Mouse (Mus musculus): ENCODE measurements around the gene Npas1. TPM values are rescaled to one million over a fixed set of nuclear protein-coding genes. Genes with fewer than 3 reads are reported as not detected.
A peak's percentile ranks its signal among the peaks of the same experiment; 100 is the strongest.

The Npas1 gene
- 1.2 and 1.7 TPM in 2 replicates for polyA plus RNA-seq (2016; fragmentation: Nextera tagmentation; extraction: Ambion mirVana)

GRCm38 (mm10) chr7:16477628-16478027 is at the start of gene Npas1:
TSS of gene Npas1 (minus strand) at chr7:16477728.
- Histone ChIP-seq H3K36me3 (no peaks in the 10 kb centered on the region), H3K27ac (no peak within 1 kb of the TSS), H3K4me1 (peaks cover 20% of the 10 kb centered on the region), H3K9me3 (replicated peaks) (no peaks in the 10 kb centered on the region), H3K9ac (0 out of 2 replicates have a peak within 1 kb of the TSS, but pooled peaks have one; percentile 38), H3K4me3 (peak within 1 kb of the TSS; percentile 35), H3K27me3 (peaks cover 64% of the 10 kb centered on the region), H3K4me2 (replicated peaks) (peak within 1 kb of the TSS; percentile 57)
- no peak for ATAC-seq (ENCODE audit: low FRiP score)
- 86% methylated on average over 8 of the region's 8 CpGs for WGBS

- Histone ChIP-seq H3K4me2 (replicated peaks) (no peak overlapping the region), H3K9ac (no peak overlapping the region), H3K4me1 (no peaks in the 10 kb centered on the region), H3K4me3 (no peak overlapping the region), H3K36me3 (peaks cover 11% of the 10 kb centered on the region), H3K27ac (no peak overlapping the region), H3K9me3 (replicated peaks) (no peaks in the 10 kb centered on the region), H3K27me3 (no peaks in the 10 kb centered on the region)
- 94% methylated on average over 2 of the region's 2 CpGs for WGBS
- no peak for ATAC-seq (ENCODE audit: low FRiP score)
Measured at GRCm38 (mm10) chr7:16525995-16526394, 48.5 kb upstream of the Npas1 start.

GRCm38 (mm10) chr7:16525448-16525847 is 47.9 kb upstream of the Npas1 start:
- Histone ChIP-seq H3K27me3 (no peaks in the 10 kb centered on the region), H3K4me1 (no peaks in the 10 kb centered on the region), H3K27ac (no peak overlapping the region), H3K4me2 (replicated peaks) (no peak overlapping the region), H3K9ac (no peak overlapping the region), H3K9me3 (replicated peaks) (no peaks in the 10 kb centered on the region), H3K4me3 (no peak overlapping the region), H3K36me3 (peaks cover 11% of the 10 kb centered on the region)
- WGBS = 87% methylated on average over 3 of the region's 3 CpGs
- no peak for ATAC-seq (ENCODE audit: low FRiP score)

DNA sequence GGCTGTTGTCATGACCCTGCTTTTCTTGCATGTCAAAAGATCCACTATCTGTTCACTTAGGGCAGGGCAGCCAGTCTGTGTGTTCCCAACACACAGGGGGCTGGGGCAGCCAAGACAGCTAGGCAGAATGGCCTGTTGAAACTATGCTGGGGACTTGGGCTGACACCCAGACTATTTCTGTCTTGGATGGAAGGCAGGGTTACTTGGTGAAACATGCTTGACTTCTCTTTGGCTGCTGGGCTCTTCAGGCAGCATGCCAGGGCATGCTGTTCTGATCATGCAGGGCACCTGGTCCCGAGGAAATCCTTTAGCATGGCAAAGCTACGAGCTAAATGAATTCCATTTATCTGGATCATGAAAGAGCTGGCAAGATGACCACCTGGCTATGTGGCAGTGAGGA is 46.8 kb upstream of the Npas1 start:
- H3K27me3 ChIP-seq = no peaks in the 10 kb centered on the region
- H3K4me1 ChIP-seq = no peaks in the 10 kb centered on the region
- no peak for ATAC-seq (ENCODE audit: low FRiP score)
- H3K4me3 ChIP-seq = no peak overlapping the region
- H3K27ac ChIP-seq = no peak overlapping the region
- H3K9ac ChIP-seq = no peak overlapping the region
- peaks cover 9% of the 10 kb centered on the region for H3K36me3 ChIP-seq
- WGBS = 90% methylated on average over 2 of the region's 2 CpGs
- no peaks in the 10 kb centered on the region for H3K9me3 ChIP-seq (replicated peaks)
- no peak overlapping the region for H3K4me2 ChIP-seq (replicated peaks)

GRCm38 (mm10) chr7:16519310-16519709 is 41.8 kb upstream of the Npas1 start:
- Histone ChIP-seq H3K4me1 (no peaks in the 10 kb centered on the region), H3K27me3 (no peaks in the 10 kb centered on the region), H3K36me3 (peaks cover 17% of the 10 kb centered on the region), H3K4me3 (no peak overlapping the region), H3K27ac (no peak overlapping the region), H3K9ac (no peak overlapping the region), H3K4me2 (replicated peaks) (no peak overlapping the region), H3K9me3 (replicated peaks) (no peaks in the 10 kb centered on the region)
- no peak for ATAC-seq (ENCODE audit: low FRiP score)
- WGBS = 99% methylated on average over 2 of the region's 2 CpGs

DNA sequence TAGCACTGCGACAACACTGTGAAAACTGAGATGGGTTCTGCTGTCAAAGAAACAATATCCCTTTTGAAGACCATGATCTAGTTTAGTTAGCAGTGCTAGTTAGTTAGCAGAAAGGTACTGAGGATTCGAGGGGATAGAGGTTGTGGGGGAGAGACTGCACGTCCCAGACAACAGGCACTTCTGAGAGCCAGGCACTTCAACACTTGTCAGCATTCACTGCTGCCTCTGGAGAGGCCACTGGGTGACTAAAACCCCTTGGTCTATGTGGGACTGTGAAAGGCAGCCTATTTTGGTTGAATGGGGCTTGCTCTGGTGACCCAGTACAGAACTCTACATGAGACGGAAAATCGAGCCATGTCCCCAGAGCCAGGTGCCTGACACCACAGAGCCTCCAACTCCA is 39.7 kb upstream of the Npas1 start:
- Histone ChIP-seq H3K4me2 (replicated peaks) (no peak overlapping the region), H3K36me3 (peaks cover 19% of the 10 kb centered on the region), H3K4me3 (no peak overlapping the region), H3K27ac (no peak overlapping the region), H3K27me3 (no peaks in the 10 kb centered on the region), H3K4me1 (no peaks in the 10 kb centered on the region), H3K9ac (no peak overlapping the region), H3K9me3 (replicated peaks) (no peaks in the 10 kb centered on the region)
- WGBS = 94% methylated on average over 5 of the region's 5 CpGs
- no peak for ATAC-seq (ENCODE audit: low FRiP score)

- Histone ChIP-seq H3K4me3 (no peak overlapping the region), H3K27me3 (no peaks in the 10 kb centered on the region), H3K9me3 (replicated peaks) (no peaks in the 10 kb centered on the region), H3K4me2 (replicated peaks) (no peak overlapping the region), H3K36me3 (peaks cover 76% of the 10 kb centered on the region), H3K9ac (no peak overlapping the region), H3K27ac (no peak overlapping the region), H3K4me1 (no peaks in the 10 kb centered on the region)
- no peak for ATAC-seq (ENCODE audit: low FRiP score)
- 31% methylated on average over 3 of the region's 3 CpGs for WGBS
Measured at GRCm38 (mm10) chr7:16507284-16507683, 29.8 kb upstream of the Npas1 start.

DNA sequence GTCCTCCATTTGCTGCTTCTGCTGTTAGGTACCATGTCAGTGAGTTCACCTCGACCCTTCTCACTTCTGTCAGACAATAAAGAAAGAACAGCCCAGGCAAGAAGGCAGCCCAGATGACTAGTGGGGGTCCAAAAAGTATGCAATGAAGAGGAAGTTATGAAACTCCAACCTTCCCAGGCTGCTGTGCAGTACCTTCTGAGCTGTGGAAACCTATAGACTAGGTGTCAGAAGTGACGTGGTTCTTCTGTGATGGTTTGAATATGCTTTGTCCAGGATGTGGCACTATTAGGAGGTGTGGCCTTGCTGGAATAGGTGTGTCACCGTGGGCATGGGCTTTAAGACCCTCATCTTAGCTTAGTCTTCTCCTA is 27.7 kb upstream of the Npas1 start:
- no peaks in the 10 kb centered on the region for H3K27me3 ChIP-seq
- no peak overlapping the region for H3K4me3 ChIP-seq
- H3K27ac ChIP-seq = no peak overlapping the region
- H3K4me1 ChIP-seq = no peaks in the 10 kb centered on the region
- 93% methylated on average over 3 of the region's 3 CpGs for WGBS
- H3K9ac ChIP-seq = no peak overlapping the region
- ATAC-seq (ENCODE audit: low FRiP score) = no peak
- H3K36me3 ChIP-seq = peaks cover 74% of the 10 kb centered on the region
- H3K9me3 ChIP-seq (replicated peaks) = no peaks in the 10 kb centered on the region
- no peak overlapping the region for H3K4me2 ChIP-seq (replicated peaks)

GRCm38 (mm10) chr7:16504573-16505225 is 27.2 kb upstream of the Npas1 start:
- no peak overlapping the region for H3K4me2 ChIP-seq (replicated peaks)
- no peak overlapping the region for H3K4me3 ChIP-seq
- no peak overlapping the region for H3K27ac ChIP-seq
- ATAC-seq (ENCODE audit: low FRiP score) = no peak
- H3K4me1 ChIP-seq = no peaks in the 10 kb centered on the region
- no peak overlapping the region for H3K9ac ChIP-seq
- peaks cover 73% of the 10 kb centered on the region for H3K36me3 ChIP-seq
- WGBS = 81% methylated on average over 2 of the region's 2 CpGs
- H3K27me3 ChIP-seq = no peaks in the 10 kb centered on the region
- no peaks in the 10 kb centered on the region for H3K9me3 ChIP-seq (replicated peaks)

DNA sequence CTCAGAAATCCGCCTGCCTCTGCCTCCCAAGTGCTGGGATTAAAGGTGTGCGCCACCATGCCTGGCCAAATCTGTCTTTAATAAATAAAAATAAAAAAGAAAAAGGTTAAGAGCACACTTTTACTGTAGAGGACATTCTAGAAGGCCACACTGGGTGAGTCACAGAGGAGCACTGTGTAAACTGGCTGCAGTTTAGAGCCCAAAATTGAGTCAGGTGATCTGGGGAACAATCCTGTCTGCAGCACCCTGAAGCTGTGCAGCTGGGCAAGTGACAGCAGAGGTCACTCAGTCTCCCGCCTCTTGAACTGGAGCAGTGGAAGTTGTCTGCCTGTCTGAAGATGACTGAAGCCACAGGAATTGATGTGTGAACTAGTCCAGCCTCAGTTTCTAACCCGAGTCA is 24.0 kb upstream of the Npas1 start:
- Histone ChIP-seq H3K4me2 (replicated peaks) (no peak overlapping the region), H3K9me3 (replicated peaks) (no peaks in the 10 kb centered on the region), H3K36me3 (peaks cover 83% of the 10 kb centered on the region), H3K9ac (no peak overlapping the region), H3K27me3 (no peaks in the 10 kb centered on the region), H3K27ac (no peak overlapping the region), H3K4me3 (no peak overlapping the region), H3K4me1 (no peaks in the 10 kb centered on the region)
- ATAC-seq (ENCODE audit: low FRiP score) = no peak
- 89% methylated on average over 4 of the region's 4 CpGs for WGBS

DNA sequence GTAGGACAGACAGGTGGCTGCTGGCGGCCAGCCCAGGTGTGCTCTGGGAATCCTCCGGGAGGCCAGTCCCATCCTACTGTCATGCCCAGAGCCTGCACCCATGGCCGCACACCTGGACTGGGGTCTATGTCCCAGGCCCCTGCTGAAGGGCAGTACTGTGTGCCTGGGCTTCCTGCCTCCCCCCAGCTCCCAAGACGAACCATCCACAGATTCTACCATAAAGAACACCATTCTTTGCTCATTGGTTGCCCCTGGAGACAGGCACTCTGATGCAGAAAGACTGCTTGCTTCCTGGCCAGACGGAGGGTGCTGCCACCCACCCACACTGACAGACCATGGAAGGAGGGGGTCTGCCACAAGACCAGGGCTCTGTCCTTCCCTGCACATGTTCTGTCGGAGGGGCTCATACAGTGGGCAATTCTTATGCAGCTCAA is 22.2 kb upstream of the Npas1 start:
- H3K9ac ChIP-seq = no peak overlapping the region
- H3K4me2 ChIP-seq (replicated peaks) = no peak overlapping the region
- WGBS = 67% methylated on average over 6 of the region's 6 CpGs
- H3K4me1 ChIP-seq = no peaks in the 10 kb centered on the region
- peaks cover 82% of the 10 kb centered on the region for H3K36me3 ChIP-seq
- H3K9me3 ChIP-seq (replicated peaks) = no peaks in the 10 kb centered on the region
- no peak overlapping the region for H3K4me3 ChIP-seq
- no peak overlapping the region for H3K27ac ChIP-seq
- H3K27me3 ChIP-seq = no peaks in the 10 kb centered on the region
- peak; percentile 43; the same call in 1 of the 2 replicates for ATAC-seq (ENCODE audit: low FRiP score)

DNA sequence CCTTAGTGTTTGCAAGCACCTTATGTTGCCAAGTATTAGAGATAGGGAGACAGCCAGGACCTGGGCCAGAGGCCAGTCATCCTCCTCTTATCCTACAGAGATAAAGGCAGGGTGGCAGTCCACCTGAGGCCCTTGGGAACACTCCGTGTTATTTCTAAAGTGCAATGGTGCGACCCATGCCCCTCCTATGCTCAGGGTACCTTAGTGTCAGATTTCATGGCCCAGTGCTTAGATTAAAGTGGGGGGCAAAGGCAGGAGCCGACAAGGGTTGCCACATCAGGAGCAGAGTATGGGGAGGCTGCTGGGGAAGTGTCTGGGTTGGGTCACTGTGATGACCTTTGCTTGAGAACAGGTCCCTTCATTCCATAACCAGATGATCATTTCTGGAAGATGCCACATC is 18.7 kb upstream of the Npas1 start:
- peaks cover 57% of the 10 kb centered on the region for H3K36me3 ChIP-seq
- H3K9me3 ChIP-seq (replicated peaks) = no peaks in the 10 kb centered on the region
- no peaks in the 10 kb centered on the region for H3K27me3 ChIP-seq
- ATAC-seq (ENCODE audit: low FRiP score) = no peak
- no peak overlapping the region for H3K27ac ChIP-seq
- 83% methylated on average over 3 of the region's 3 CpGs for WGBS
- H3K4me2 ChIP-seq (replicated peaks) = no peak overlapping the region
- no peak overlapping the region for H3K9ac ChIP-seq
- H3K4me1 ChIP-seq = no peaks in the 10 kb centered on the region
- no peak overlapping the region for H3K4me3 ChIP-seq

DNA sequence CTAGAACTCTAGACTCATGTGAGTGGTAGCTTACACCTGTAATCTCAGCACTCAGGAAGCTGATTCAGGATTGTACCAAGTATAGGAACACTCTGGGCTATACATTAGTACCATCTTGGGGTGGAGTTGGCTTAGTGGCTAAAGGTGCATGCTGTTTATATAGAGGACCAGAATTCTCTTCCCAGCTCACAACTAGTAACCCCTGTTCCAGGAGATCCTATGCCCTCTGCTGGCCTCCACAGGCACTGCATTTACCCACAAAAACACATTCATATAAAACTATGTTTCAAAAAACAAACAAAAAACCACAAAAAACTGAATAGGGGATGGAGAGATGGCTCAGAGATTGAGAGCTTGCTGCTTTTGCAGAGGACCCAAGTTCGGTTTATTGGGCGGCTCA is 15.8 kb upstream of the Npas1 start:
- Histone ChIP-seq H3K9ac (no peak overlapping the region), H3K4me2 (replicated peaks) (no peak overlapping the region), H3K27ac (no peak overlapping the region), H3K27me3 (no peaks in the 10 kb centered on the region), H3K9me3 (replicated peaks) (no peaks in the 10 kb centered on the region), H3K4me3 (no peak overlapping the region), H3K4me1 (no peaks in the 10 kb centered on the region), H3K36me3 (peaks cover 39% of the 10 kb centered on the region)
- no peak; the same call in 1 of the 2 replicates for ATAC-seq (ENCODE audit: low FRiP score)
- 31% methylated on average over 2 of the region's 2 CpGs for WGBS
